Mouse (Mus musculus) frontal cortex, postnatal 14 days (tissue): ENCODE results near the gene Zfp831.

Experiments used
- DNase-seq, 2 experiments: peaks; one replicate each; pipeline ENCODE4 v3.0.0; 2022; ENCODE audit warnings: low spot score in 2 of 2

The Zfp831 gene

GRCm38 (mm10) chr2:174731939-174732338 lies 88.6 kb downstream of the Zfp831 start:
- no peak for DNase-seq

- no peak for DNase-seq
These were observed 91.9 kb downstream of the Zfp831 start for GRCm38 (mm10) chr2:174735270-174735669.

GRCm38 (mm10) chr2:174747182-174747581 lies 103.8 kb downstream of the Zfp831 start:
- DNase-seq: no peak

- DNase-seq: no peak
These were observed 105.0 kb downstream of the Zfp831 start for GRCm38 (mm10) chr2:174748381-174748780.

GRCm38 (mm10) chr2:174753197-174753596 lies 109.9 kb downstream of the Zfp831 start:
- no peak for DNase-seq

- no peak for DNase-seq
These were observed 110.9 kb downstream of the Zfp831 start for GRCm38 (mm10) chr2:174754231-174754630.

GRCm38 (mm10) chr2:174759189-174759588 lies 115.9 kb downstream of the Zfp831 start:
- no peak for DNase-seq
